Mouse (Mus musculus) embryo, embryonic 11.5 days (tissue): ENCODE results near the gene Klhl24.

Source experiments
- DNase-seq: peaks from one replicate; pipeline ENCODE4 v3.0.0-alpha.2; 2012; ENCODE audit warnings: low read depth, low spot score

Klhl24 gene

GRCm38 (mm10) chr16:20144568-20144967, 47.2 kb downstream of the Klhl24 start:
- DNase-seq, result no peak

- DNase-seq, result no peak
These were observed 54.6 kb downstream of the Klhl24 start for GRCm38 (mm10) chr16:20151991-20152390.

GRCm38 (mm10) chr16:20153742-20154141, 56.4 kb downstream of the Klhl24 start:
- no peak for DNase-seq

- no peak for DNase-seq
These were observed 62.8 kb downstream of the Klhl24 start for GRCm38 (mm10) chr16:20160130-20160529.

GRCm38 (mm10) chr16:20169071-20169470, 71.7 kb downstream of the Klhl24 start:
- DNase-seq, result no peak

GRCm38 (mm10) chr16:20169471-20170106, 72.2 kb downstream of the Klhl24 start:
- DNase-seq, result no peak
